Mouse (Mus musculus): Measurements from ENCODE around the gene Fam172a.
A peak's percentile ranks its signal among the peaks of the same experiment; 100 is the strongest.
"Not testable (repeated sequence)": the region's sequence is repeated elsewhere in the genome, so short reads cannot be mapped to it uniquely, and the experiment has no call there.

Gene Fam172a

DNA sequence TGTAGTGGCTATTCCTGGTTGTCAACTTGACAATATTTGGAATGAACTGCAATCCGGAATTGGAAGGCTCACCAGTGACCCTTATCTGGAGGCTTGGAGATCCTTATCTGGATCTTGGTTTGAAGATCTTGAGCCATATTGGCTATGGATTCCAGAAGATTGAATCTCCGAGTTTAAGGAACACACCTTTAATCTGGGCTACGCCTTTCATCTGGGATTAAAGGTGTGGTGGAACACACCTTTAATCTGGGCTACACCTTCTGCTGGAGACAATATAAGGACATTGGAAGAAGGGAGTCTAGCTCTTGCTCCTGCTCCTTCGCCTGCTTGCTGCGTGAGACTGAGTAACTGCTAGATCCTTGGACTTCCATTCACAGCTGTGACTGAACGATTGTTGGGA lies at the start of gene Fam172a:
Gene Fam172a, plus strand, starts transcription at position 301 of the 400 bp plus-strand sequence.
- DNase-seq (ENCODE audit: low read depth, low spot score), result not testable (repeated sequence)

DNA sequence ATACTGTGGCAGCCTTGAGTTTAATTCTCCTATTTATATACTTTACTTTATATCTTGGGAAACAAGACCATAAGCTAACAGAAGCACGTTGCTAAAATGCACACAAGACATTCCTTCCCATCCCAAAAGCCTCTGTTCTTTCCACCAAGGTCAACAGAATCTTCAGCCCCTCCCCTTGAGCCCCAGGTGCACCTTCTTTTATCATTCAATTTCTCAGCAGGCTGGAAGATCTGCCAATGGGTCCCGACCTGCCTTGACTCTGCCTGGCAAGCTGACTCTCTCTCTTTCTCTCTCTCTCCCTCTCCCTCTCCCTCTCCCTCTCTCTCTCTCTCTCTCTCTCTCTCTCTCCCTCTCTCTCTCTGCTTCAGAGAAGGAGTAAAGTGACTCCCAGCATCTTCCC lies 13.2 kb upstream of the Fam172a start:
- DNase-seq (ENCODE audit: low read depth, low spot score), result no peak

DNA sequence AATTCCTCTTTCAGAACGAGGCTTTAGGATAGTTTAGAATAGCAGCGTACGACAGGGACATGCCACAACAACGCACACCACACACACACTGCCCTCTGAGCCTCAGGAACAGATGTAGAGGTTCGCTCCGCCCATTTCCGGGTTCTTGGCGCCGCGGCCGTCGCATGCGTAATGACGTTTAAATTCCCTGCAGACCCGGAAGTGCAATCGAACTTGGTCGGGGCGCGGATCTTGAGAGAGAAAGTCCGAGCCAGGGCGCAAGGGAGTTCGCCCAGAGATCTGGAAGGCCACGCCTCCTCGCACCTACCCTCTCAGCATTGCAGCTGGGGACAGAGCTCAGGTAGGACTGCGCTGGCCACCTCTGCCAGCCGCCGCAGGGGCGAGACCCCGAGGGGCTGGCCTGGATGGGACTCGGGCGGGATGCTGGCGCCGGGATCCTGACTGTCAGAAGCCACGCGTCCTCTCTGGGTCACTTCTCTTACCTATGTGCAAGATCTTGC lies 6.7 kb downstream of the Fam172a start:
- peak; percentile 97 for DNase-seq (ENCODE audit: low read depth, low spot score)

DNA sequence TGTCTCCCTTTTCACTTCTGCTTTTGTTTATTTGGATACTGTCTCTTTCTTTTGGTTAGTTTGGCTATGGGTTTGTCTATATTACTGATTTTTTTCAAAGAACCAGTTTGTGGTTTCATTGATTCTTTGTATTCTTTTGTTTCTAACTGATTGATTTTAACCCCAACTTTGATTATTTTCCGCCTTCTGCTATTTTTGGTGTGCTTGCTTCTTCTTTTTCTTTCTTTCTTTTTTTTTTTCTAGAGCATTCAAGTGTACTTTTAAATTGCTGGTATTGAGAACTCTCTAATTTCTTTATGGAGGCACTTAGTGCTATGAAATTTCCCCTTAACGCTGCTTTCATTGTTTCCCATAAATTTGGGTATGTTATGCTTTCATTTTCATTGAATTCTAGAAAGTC lies 15.7 kb downstream of the Fam172a start:
- DNase-seq (ENCODE audit: low read depth, low spot score), result no peak

DNA sequence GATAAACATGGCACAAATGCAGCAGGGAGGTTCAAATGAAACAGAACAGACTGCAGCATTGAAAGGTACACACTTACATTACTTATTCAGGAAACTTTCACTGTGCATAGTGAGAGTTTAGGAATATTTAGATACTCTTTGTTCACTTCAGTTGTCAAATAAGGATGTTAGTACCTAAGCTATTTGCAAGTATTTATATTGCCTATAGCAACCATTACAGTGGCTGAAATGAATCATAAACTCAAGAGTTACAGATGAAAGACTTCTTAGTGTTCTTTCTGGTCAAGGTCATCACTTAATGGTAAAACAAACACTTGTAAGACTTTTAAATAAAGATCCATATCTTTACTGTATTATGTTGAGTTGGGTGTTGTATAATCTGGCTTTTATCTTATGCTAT lies 41.0 kb downstream of the Fam172a start:
- no peak for DNase-seq (ENCODE audit: low read depth, low spot score)

DNA sequence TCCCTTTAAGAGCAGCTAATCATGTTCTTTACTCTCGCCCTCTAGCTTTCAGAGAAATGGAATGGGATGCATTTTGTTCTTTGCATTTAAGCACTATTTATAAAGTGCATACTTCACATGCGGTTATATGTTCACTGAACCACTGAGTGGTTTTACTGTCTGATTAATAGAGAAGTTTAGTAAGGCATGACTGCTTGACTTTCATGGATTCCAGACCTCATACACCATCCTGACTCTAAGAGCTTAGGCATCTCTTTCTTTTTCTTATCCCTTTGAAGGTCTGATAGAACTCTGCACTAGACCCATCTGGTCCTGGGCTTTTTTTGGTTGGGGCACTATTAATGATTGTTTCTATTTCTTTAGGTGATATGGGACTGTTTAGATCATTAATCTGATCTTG lies 75.8 kb downstream of the Fam172a start:
- no peak for DNase-seq (ENCODE audit: low read depth, low spot score)

DNA sequence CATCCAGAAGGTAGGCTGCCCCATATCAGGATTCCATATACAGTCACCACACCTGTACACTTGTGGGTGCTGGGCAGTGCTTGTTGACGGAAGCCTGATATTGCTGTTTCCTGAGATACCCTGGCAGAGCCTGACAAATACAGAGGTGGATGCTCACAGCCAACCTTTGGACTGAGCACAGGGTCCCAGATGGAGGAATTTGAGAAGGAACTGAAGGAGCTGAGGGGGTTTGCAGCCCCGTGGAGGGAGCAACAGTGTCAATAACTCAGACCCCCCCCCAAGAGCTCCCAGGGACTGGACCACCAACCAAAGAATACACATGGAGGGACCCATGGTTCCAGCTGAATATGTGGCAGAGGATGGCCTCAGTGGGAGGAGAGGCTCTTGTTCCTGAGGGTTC lies 105.5 kb downstream of the Fam172a start:
- DNase-seq (ENCODE audit: low read depth, low spot score), result not testable (repeated sequence)

DNA sequence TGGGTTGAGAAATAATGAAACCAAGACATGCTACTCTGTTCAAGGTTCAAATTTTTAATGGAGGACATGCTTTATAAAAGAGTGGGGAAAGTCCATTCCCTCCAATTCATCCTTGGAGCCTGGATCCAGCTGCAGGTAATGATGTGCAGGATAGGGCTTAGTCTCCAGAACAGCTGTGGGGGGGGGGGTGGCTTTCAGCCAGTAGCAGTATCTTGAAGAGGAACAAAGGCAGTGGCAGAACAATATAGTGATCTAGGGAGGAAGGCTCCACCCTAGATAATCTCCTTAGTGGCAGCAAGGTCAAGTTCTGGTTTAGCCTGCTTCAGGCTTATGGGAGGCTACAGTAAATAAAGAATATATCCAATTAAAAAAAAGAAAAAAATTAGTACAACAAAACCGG lies 108.6 kb downstream of the Fam172a start:
- DNase-seq (ENCODE audit: low read depth, low spot score), result no peak

DNA sequence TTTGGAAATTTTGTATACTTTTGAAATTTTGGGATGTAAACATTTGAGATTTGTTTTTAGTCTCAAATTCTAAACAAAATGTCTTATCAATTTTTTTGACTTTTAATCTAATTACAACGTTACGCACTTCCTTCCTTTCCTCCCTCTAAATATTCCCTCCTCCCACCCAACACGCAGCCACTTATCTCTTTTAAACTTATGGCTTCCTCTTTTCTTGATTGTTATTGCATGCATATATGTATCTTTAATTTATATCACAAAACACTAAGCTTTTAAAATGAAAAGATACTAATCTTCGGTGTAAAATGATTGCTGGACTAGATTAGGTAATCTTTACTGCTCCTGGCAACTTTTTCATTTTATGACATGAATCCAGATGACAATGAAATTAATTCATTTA lies 124.3 kb downstream of the Fam172a start:
- no peak for DNase-seq (ENCODE audit: low read depth, low spot score)

DNA sequence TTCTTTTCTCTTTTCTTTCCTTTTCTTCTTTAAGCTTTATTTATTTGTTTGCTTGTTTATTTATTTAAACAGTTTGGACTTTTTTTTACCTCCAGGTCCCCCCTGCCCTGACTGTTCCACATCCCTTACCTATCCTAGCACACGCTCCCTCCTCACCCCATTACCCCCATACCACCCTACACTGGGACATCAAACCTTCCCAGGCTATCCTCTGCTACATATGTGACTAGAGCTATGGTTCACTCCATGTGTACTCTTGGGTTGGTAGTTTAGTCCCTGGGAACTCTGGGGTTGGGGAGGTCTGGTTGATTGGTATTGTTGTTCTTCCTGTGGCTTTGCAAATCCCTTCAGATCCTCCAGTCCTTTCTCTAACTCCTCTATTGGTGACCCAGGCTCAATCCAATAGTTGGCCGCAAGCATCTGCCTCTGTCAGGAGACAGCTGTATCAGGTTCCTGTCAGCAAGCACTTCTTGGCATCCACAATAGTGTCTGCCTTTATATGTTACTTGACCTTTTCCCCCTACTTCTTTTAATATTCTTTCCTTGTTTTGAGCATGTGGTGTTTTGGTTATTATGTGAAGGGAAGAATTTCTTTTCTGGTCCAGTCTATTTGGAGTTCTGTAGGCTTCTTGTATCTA lies 141.3 kb downstream of the Fam172a start:
- DNase-seq (ENCODE audit: low read depth, low spot score), result no peak

DNA sequence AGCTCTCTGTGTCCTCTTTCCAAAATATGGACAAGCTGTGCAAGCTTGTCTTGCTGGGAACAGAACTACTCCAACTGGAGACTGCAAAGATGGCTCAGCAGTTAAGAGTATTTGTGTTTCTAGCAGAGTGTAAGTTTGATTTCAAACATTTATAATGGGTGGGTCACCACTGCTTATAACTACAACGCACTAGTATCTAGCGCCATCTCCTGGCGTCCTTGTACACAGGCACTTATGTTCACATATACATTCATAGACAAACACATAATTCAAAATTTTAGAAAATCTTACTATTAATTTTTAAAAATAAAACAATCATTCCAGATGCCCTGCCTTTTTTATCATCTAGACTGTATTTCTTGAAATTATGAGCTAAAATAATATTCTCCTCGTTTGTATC lies 147.0 kb downstream of the Fam172a start:
- DNase-seq (ENCODE audit: low read depth, low spot score), result peak; percentile 3

DNA sequence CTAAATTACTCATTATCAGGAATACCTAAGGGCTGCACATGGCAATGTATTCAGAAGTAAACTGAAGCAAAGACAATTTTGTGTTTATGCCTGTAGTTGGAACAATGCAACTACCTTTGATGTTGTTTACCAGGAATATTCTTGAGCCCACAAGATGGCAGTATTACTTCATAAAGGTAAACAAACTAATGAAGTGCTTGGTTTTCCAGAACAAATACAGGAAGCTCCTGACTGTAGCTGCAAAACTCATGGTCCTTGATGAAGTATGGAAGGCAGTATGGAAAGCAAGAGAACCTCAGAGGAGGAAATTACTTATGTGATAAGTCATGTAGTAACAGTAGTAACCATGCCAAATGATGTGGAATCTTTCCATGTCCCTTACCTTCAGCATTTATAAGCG lies 163.0 kb downstream of the Fam172a start:
- DNase-seq (ENCODE audit: low read depth, low spot score), result peak; percentile 42

DNA sequence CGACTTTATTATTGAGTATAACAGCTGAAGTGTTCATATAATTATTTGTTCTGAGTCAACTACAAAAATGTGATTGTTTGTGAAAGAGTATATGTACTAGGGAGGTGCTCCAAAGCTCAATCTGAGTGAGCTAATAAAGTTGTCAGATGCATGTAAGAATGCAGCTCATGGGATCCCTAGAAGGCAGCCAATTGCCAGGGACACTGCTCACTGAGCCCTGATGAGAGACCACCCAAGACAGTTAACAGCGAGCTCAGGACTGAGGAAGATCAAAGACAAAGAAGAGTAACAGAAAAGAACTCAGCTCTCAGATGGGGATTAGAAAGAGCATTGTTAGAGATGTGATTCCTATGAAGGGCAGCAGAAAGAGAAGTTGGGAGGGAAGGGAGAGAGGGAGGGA lies 166.5 kb downstream of the Fam172a start:
- DNase-seq (ENCODE audit: low read depth, low spot score), result no peak

DNA sequence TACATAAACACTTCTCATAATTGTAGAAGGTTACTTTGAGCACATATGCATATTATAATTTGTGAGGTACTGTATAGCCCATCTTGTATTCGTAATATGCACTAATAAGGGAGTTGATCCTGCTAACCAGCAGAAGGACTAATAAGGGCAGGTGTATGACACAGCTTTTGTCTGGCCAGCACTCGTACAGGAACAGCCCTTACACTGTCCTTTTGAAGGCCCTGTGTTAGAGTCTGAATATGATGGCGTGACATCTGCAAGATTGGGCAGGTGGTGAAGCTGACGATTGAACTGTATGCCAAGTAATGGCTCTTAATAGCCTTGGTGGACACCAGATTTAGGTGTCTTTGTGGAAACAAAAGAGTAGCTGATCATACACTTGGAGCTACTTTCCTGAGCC lies 176.3 kb downstream of the Fam172a start:
- peak; percentile 6 for DNase-seq (ENCODE audit: low read depth, low spot score)

DNA sequence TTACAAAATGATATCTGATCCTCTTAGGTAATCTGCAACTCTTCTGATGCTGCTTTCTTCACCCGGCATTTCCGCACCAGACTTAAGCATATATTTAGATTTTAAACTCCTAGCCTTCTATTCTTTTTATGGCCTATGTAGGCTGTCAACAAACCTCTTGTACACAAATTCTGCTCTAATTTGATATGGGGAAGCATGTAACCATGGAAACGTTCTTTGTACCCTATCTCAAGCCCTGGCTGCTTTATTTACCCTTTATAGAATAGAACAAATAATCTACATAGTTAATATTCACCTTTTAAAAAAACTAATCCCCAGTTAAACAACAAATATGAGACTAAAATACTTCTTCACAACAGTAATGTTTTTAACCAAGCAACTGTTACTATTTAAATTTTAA lies 176.7 kb downstream of the Fam172a start:
- DNase-seq (ENCODE audit: low read depth, low spot score), result peak; percentile 6

DNA sequence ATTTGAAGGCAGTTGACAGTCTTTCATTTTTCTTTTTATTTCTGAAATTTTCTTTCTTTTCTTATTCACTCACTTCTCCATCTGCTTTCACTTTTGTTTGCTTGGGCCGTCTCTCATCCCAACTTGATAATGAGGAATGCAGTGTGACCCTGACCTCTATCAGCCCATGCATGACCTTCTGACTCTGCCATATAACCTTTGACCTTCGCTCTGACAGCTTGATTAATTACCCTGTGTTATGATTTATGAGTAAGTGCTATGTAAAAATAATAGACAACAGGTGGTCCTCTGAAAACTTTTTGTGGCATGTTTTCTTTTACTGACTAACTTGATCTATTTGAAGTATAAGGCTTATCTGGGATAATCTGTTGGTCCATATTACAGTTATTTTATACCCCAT lies 195.8 kb downstream of the Fam172a start:
- DNase-seq (ENCODE audit: low read depth, low spot score), result no peak

DNA sequence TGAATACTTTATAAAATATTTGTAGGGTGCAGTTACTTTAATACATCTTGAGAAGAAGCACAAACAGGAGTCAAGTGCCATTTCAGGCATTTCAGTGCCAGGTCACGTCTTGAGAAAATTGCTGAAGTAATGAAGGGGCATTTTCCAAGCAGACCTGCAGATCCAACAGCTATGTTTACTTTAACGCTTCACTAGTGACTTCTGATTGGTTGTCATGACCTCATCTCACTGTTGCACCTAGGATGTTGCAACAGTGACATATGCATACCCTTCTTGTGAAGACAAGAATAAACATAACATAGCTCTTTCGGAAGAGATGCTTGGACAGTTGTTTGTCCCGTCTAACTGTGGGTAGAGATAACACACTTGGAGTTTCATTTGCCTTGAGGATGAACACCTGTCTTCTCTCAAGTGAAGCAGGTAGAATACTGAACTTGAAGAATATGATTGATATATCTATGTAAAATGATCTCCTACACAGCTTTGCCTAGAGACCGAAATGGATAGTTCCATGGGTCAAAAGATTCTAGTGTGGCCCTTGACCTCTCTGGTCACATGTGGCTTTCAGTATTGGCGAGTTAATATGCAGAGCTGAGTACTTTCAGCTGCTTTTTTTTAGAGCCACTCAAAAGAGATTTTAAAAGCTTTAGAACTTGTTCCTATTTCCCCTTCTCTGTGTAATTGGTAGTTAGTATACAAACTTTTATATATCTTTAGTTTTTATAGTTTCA lies 196.4 kb downstream of the Fam172a start:
- DNase-seq (ENCODE audit: low read depth, low spot score), result no peak

DNA sequence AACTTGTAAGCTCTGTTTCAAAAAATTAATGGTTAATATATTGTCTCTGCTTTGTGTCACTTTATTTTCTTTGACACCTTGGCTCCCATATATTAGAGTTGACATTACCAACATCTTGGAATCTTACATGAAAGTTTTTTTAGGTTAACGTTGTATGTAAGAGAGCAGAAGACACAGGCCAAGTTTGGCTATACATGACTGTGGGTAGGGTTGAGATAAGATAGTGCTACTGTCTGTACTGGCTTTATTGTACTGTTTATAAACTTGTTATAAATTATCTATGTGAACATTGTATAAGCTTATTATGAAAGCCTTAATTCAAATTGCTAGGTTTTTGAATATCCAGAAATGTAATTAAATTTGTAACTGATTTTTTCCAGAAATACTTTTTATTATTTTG lies 197.9 kb downstream of the Fam172a start:
- no peak for DNase-seq (ENCODE audit: low read depth, low spot score)

DNA sequence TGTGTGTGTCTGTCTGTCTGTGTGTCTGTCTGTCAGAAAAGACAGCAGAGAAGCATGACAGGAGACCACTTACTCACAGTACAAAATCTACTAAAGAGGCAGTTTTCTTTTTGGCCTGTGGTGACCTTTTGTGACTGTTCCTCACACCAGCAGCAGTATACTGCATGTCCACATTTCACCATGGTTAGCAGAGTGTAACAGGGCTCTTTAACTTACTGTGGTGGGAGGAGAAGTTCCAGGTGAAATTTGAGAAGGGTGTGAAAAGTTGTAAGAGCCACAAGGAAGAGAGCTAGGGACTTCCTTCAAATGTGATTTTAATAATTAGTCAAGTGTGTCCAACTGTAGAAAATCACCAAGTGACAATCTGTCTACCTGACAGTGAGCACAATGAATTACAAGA lies 199.0 kb downstream of the Fam172a start:
- no peak for DNase-seq (ENCODE audit: low read depth, low spot score)

DNA sequence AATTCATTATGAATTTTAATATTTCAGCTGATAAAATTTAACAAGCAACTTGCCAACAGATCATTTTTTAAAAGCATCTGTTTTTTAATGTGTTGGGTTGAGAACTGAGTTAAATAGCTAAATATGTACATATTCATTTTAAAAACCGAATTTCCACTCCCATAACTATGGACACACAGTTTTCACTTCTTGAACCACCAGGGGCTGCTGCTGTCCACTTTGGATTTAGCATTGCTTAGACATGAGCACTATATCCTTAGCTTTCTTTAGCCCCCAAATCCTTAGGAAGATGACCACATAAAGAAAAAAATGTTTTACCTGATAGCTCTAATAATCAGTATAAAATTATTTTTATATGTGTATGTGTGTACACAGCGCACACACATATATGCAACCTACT lies 207.4 kb downstream of the Fam172a start:
- no peak for DNase-seq (ENCODE audit: low read depth, low spot score)

DNA sequence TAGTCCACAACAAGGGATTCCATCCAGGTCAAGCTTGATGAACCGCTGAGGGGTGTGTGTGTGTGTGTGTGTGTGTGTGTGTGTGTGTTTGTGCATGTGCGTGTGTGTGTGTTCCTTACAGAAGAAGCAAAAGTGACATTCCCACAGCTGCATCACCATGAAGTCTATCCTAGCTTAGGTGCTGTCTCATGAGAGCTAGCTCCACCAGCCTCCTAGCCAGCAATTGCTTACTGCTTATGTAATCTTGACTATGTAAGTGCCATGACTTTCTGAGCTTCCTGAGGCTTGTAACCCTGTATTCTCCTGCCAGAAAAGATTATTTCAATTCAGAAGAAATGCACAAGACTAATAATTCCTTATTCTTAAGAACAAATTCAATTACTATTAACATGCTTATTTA lies 221.0 kb downstream of the Fam172a start:
- DNase-seq (ENCODE audit: low read depth, low spot score), result peak; percentile 28

DNA sequence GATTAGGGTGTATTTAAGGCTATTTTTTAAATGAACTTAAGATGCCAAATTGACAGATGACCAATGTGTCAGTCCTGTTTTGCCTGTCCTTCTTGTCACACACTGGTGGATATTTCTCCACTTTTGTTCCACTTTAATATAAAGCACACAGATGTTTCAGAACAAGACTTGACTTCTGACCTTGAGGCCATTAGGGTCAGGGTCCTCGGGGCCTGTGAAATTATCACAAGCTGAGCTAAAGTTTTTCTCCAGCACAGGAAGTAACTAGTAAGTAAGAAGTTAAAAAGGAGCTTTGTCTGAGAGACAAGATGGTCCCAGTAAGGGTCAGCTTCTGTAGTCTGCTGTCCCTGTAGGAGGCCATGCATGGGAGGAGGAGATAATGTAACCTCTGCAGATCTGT lies 255.8 kb downstream of the Fam172a start:
- no peak for DNase-seq (ENCODE audit: low read depth, low spot score)

DNA sequence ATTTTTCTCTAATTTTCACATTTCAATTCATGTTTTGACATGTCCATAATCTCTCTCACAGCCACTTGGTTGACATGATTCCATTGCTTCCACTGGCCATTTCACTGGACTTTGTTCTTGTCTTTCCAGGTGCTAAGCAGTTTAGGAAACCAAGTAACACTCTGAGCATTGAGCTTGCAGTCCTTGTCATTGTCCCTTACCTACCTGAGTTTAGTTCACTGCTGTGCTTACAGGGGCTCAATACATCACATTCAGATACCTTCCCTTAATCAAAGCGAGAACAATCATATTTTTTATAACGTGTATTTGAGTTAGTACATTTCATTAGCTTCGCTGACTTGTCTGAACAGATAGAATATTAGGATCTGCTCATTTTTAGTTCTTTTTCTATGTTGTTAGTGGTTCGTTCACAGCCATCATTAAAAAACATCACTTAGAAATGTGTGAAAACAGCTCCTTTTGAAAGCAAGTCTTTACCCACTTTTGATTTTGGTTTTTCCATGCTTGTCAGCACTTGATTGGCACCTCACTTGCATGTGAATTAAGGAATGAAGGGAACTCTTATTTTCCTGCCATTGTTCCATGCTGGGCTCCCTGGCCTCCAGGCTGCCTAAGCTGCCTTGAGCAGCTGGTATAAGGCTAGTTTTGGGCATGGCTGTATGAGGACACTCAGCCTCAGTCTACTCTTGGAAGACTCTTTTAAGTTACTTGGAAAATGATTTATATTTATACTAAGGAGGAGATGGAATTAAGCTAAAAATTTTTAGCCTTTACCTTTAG lies 257.9 kb downstream of the Fam172a start:
- no peak for DNase-seq (ENCODE audit: low read depth, low spot score)
